Mouse (Mus musculus) kidney, adult 11 months (tissue): ENCODE results near the gene Ppp3ca.

Experiments
- DNase-seq: peaks from one replicate; pipeline ENCODE4 v3.0.0; 2022

Ppp3ca gene

DNA sequence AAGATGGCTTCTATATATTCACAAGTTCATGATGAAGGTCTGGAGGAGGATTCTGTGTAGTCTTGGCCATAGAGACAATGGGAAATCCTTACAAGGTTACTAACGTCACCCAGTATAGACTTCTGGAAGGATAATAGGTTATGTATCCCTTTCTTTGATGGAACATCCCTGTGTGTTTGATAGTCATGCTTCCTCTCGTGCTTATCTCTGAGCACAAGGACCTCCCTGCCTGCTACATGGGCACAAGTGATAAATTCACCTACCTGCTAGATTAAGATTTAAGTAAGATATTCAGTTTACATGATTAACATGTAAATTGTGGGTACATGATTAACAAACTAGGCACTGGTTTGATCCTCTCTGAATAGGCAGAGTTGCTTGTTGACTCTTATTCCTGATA, 152.1 kb downstream of the Ppp3ca start:
- DNase-seq = no peak

DNA sequence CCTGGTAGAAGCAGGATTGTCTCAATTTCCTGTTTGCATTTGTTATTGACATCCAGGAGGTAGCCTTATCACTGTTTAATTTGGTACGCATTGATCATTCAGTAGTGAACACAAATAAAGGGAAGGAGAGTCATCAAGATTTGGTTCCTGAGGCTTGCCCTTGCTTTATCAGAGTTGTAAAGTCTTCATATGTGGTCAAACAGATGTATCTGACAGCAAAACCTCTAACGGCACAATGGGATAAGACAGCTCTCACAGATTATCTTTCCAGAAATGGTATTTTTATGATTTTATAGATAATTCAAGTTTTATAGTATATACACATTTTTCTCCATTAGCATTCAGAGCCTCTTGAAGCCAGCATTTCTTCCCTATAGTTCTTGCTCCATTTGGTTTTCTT, 152.5 kb downstream of the Ppp3ca start:
- no peak for DNase-seq

- no peak for DNase-seq
Observed at GRCm38 (mm10) chr3:136828451-136828850, 158.5 kb downstream of the Ppp3ca start.

DNA sequence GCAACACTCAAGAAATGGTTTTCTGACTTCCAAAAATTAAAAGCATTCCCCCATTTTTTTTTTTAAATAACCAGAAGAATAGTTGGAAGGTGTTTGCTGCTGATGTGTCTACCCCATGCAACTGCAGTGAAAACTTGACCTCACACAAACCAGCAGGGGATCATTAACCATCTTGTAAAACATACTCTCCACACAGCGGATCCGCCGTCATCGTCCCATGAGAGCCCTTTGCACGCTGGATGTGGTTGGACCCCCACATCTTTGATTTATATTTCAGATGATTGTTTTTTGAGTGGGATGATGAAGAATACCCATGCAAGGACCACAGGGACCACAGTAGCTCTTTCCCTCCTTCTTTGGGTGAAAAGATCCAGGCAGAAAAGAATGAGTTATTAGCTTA, 159.2 kb downstream of the Ppp3ca start:
- no peak for DNase-seq

DNA sequence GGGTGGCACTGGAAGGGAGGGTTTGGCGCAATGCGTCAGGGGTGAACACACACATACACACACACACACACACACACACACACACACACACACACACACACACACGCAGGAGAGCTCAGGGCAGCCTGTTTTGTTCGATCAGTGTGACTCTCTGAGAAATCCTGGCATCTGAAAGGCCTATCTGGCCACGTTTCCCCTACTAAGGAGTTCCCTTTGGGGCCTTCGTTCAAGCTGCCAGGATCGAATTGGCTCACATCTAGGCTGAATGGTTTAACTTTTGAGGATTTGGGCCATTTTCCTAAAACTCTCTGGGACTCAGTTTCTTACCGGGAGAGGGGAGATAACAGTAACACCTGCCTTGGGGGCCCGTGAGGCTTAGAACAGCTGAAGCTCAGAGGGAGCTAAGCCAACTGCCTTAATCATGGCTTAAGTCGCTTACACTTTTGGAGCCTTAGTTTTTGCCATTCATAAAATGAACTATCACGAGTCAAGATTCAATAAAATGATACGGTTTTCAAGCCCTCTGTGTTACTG, 160.8 kb downstream of the Ppp3ca start:
- no peak for DNase-seq

- DNase-seq = no peak
Observed at GRCm38 (mm10) chr3:136833003-136833745, 163.2 kb downstream of the Ppp3ca start.

DNA sequence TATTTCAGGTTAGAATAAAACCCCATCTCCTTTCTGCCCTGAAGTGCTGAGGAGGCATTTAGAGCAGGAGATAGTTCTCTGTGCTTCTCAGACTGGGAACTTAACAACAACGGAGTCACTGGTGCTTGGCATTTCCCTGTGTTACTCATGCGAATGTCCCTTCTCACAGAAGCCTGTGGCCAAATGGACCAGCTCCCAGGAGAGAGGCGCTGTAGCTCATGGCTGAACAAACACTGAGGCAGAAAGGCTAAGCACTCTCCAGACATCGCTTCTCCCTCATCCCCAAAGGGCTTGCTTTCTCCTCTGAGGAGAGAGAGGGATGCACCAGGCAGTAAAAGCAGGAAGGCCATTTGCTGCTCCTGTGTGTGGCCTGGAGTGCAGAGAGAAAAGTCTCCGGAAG, 164.0 kb downstream of the Ppp3ca start:
- DNase-seq = no peak

- no peak for DNase-seq
Observed at GRCm38 (mm10) chr3:136835851-136836250, 165.9 kb downstream of the Ppp3ca start.

GRCm38 (mm10) chr3:136836319-136837193, 166.6 kb downstream of the Ppp3ca start:
- no peak for DNase-seq

GRCm38 (mm10) chr3:136837589-136837988, 167.7 kb downstream of the Ppp3ca start:
- no peak for DNase-seq

DNA sequence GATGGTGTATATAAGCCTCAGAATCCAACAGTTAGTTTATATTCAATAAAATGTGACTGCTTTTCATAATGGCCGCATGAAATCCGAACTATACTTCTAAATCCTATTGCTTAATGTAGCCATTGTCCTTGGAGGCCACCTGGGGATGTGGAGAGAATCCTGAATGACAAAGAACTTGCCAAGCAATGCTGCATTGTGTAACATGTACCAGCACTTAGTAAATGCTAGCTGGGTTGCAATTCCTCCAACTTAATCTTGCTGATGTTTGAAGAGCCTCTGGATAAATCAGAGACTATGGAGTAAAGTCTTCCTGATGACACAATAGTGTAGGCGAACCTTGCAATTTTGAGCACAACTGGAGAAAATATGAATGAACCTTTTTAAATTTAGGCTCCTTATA, 171.4 kb downstream of the Ppp3ca start:
- no peak for DNase-seq

DNA sequence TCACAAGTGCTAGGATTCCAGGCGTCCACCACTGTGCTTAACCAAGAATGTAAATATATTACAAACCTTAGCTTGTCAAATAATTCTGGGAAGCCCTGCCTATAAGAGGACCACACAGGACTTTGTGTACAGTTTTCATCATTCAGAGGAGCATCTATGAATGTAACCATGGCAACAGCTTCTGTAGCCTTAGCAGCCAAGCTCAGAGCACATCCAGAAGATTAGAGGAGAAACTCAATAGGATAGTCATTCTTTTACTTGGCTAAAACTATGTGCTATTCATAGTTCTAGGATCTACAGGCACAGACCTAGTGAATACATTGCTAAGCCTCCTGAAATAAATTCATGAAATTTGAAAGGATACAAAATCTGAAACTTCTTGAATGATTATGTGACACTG, 172.5 kb downstream of the Ppp3ca start:
- DNase-seq = no peak

DNA sequence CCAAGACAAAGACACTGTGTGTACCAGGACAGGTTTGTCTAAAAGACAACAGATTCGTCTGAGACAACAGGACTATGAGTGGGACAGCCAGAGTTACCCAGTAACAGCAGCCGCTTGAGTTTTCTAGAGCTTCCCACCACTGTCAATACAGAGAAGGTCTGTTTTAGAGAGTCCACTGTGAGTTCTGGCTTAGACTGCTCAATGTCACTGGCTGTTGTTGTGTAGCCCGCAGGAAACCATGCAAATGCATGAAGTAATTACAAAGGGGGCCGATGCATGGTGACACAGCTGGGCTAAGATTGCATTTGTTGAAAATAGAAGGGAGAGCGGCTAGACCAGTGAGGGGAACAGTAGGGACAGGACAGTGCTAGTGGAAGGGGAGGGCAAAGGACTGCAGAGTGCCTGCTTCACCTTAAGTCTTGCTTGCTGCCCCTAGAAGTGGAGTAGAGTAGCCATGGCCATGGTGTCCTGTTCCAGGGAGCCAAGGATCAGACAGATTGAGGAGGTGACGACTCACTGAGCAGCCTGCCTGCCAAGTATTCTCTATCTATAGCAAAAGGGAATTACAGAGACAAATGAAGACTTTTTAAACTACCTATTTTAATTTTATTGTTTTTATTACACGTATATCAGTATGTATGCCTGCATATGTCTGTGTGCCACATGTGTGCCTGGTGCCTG, 174.0 kb downstream of the Ppp3ca start:
- DNase-seq = no peak

GRCm38 (mm10) chr3:136849035-136849434, 179.1 kb downstream of the Ppp3ca start:
- DNase-seq = no peak

- DNase-seq = no peak
Observed at GRCm38 (mm10) chr3:136852921-136853320, 183.0 kb downstream of the Ppp3ca start.

GRCm38 (mm10) chr3:136853596-136853995, 183.7 kb downstream of the Ppp3ca start:
- no peak for DNase-seq

- no peak for DNase-seq
Observed at GRCm38 (mm10) chr3:136855996-136856395, 186.1 kb downstream of the Ppp3ca start.

- no peak for DNase-seq
Observed at GRCm38 (mm10) chr3:136862051-136862837, 192.3 kb downstream of the Ppp3ca start.

DNA sequence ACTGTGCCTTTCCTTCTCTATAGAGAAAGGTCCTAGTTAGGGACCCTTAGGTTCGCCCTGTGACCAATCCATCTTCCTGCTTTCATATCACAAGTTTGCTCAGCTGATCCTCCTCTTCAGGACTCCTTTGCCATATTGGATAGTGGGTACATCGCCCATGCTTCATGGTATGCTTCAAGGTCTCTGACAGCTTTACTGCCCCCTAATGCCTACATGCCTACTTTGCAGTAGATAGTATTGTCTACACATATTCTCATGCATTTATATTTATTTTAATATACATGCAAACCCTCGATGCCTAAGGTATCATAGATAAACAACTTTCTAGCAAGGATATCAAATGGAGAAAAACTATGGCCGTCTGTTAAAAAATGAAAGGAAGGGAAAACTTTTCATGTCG, 193.2 kb downstream of the Ppp3ca start:
- DNase-seq = no peak

DNA sequence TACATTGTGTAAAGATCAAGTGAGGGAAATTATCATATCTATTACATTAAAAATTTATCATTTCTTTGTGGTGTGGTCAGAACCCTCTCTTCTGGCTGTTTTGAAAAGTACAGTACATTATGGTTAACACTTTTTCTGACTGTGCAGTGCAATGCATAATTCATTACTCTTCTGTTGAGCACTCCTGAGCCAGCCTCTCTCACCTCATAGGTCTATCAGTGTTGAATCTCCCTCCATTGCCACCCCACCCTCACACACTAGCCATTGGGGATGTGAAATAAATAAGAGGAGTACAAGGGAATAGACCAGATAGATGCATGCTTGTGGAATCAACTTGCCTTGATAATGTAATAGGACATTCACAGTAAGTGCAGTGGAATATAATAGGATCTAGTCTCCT, 194.4 kb downstream of the Ppp3ca start:
- DNase-seq = no peak

DNA sequence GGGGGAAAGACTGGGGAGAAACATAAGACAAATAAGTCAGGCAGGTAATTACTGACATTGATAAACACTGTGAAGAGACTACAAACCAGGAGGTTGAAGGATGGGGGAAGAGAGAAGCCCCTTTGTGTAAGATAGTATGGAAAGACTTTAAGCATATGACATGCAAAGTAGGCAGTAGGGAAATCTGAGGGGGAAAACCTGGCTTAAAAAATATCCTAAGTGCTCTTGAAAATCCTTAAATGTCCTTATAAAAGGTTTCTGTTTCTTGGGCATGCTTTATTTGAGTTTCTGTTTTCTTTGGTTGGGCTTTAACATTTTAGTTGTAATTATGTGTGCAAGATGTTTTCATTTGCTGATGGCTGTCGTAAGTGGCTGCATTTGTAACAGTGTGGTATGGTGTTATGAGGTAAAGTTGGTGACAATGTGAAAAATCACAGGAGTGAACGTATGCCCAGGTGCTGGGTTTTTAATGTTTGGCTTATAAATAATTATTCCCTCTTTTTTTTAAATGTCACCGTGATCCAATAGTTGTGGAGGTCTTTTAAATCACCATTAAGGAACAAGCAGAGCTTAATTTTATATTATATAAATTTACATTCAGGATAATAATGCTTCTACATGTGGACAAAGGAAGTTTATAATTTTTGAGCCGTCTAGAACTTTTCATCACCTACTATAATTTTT, 195.4 kb downstream of the Ppp3ca start:
- no peak for DNase-seq

DNA sequence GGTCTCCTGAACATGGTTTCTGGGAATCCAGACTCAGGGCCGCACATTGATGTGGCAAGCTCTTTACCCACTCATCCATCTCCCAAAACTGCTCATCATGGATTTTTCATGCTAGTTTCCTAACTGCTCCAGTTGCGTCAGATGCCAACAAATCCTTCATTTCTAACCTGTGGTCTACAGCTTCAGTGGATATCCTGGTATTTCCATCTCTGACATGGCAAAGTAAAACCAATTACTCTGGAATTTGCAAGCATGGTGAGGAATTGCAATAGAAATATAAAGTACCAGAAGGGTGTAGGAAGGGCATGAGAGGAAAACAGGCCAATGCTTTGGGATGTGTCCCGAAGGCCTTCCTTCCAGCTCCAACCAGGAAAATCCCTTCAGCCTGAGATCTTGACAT, 196.2 kb downstream of the Ppp3ca start:
- no peak for DNase-seq
